Mouse (Mus musculus): Measurements from ENCODE around the gene Phf21b. TPM values are rescaled to one million over a fixed set of nuclear protein-coding genes. Genes with fewer than 3 reads are reported as not detected.
"Not testable (repeated sequence)": the region's sequence is repeated elsewhere in the genome, so short reads cannot be mapped to it uniquely, and the experiment has no call there.

Gene Phf21b
- 0.68 and 1.2 TPM in 2 replicates for polyA plus RNA-seq (2015; fragmentation: Nextera tagmentation; extraction: Ambion mirVana)

DNA sequence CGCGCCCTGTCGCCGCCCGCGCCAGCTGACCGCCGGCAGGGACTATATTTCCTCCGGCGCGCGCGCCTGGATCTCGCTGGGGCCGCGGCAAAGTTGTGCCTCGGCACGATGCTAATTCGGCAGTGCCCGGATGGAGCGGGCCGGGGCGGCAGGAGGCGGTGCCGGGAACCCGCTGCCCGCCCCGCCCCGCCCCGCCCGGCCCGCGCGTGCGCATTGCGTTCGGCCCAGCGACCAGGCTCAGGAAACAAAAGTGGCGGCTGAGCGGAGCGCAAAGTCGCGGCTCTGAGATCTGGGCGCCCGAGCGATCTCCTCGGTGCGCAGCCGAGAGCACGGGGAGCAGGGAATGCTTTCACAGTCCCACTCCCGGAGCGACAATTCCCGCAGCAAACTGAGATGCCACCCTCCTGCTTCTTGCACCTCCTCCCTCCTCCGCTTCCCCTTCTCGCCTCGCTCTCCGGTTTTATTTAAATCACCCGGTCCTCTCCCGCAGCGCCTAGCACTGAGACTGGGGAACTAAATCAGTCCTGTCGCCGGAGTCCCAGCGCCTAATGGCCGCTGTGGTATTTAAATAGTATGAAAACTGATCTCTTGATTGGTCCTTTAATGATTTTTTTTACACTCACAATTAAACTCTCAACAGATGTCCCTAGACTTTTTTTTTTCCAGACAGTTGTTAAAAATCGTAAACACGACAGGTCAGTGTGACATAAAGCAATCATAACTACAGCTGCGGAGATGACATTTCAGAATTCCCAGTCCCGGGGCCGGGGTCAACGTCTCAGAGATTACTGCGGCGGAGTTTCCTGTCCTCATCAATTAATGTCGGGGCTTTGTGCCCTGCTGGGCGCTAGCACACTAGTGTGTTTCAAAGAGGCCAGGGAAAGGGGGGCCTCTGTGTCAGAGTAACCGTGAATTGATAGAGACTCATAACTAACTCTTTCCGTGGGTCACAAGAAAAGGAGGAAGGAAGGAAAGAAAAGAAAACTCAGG is at the start of gene Phf21b:
Gene Phf21b (minus strand): TSS at position 44 of the 990 bp plus-strand sequence.
- peak within 1 kb of the TSS; percentile 54 for H3K9ac ChIP-seq
- peak within 1 kb of the TSS; percentile 100 for H3K4me2 ChIP-seq (replicated peaks)
- under 1% methylated on average over 75 of the region's 76 CpGs for WGBS
- H3K27me3 ChIP-seq: peaks cover 14% of the 10 kb centered on the region
- ATAC-seq (ENCODE audit: insufficient number of reproducible peaks, low FRiP score, low TSS enrichment, low read depth): peak; percentile 88
- peak within 1 kb of the TSS; percentile 89 for H3K27ac ChIP-seq (replicated peaks)
- no peaks in the 10 kb centered on the region for H3K9me3 ChIP-seq (replicated peaks)
- no peaks in the 10 kb centered on the region for H3K36me3 ChIP-seq
- H3K4me3 ChIP-seq (replicated peaks): peak within 1 kb of the TSS; percentile 78
- H3K4me1 ChIP-seq: peaks cover 38% of the 10 kb centered on the region

DNA sequence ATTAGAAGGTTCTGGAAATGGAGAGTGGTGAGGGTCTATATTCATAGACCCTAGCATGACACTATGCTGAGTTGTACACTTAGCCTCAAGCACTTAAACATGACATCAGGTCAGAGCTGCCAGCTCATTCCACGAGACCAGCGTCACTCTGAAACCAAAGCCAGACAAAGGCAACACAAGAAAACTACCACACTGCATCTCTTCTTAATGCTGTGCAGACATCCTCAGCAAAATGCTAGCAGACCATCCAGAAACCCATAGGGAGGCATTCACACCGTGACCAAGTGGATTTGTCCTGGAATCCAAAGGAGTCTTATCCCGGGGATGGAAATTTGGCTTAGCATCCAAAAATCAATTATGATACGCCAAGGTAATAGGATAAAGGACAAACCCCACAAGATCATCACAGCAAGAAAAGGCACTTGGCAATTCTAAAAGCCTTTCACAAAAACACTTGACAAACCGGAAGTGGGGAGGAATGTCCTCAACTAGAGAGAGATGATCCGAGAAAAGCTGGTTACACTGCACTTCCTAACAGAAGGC is 48.1 kb upstream of the Phf21b start:
- no peak overlapping the region for H3K9ac ChIP-seq
- H3K36me3 ChIP-seq: no peaks in the 10 kb centered on the region
- H3K27ac ChIP-seq (replicated peaks): no peak overlapping the region
- H3K4me3 ChIP-seq (replicated peaks): no peak overlapping the region
- no peak overlapping the region for H3K4me2 ChIP-seq (replicated peaks)
- H3K9me3 ChIP-seq (replicated peaks): no peaks in the 10 kb centered on the region
- WGBS: 28% methylated on average over 7 of the region's 7 CpGs
- H3K4me1 ChIP-seq: peaks cover 1% of the 10 kb centered on the region; the same call in 1 of the 2 replicates
- ATAC-seq (ENCODE audit: insufficient number of reproducible peaks, low FRiP score, low TSS enrichment, low read depth): peak; percentile 47; the same call in 1 of the 2 replicates
- no peaks in the 10 kb centered on the region for H3K27me3 ChIP-seq

DNA sequence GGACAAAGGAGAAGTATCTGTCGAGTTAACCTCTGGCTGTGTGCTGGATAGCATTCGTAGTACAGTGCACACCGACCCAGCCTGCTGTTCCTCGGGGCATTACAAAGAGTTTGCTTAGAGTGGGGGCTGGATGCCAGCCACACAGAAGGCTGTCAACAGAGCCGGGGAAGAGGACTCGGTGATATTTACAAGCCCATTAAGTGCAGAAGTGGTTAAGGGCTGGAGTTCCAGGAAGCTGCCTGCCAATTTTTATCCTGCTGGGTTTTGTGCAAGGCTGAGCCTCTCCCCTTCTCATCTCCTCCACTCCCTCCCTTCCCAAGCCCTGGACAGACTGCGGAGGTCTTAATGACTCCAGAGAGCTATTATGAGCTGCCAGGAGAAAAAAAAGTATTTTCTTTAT is 42.2 kb upstream of the Phf21b start:
- Histone ChIP-seq H3K4me3 (replicated peaks) (no peak overlapping the region), H3K4me1 (peaks cover 12% of the 10 kb centered on the region), H3K27me3 (no peaks in the 10 kb centered on the region), H3K9me3 (replicated peaks) (no peaks in the 10 kb centered on the region), H3K9ac (no peak overlapping the region), H3K36me3 (no peaks in the 10 kb centered on the region), H3K4me2 (replicated peaks) (no peak overlapping the region), H3K27ac (replicated peaks) (no peak overlapping the region)
- no peak for ATAC-seq (ENCODE audit: insufficient number of reproducible peaks, low FRiP score, low TSS enrichment, low read depth)
- 31% methylated on average over 7 of the region's 7 CpGs for WGBS

DNA sequence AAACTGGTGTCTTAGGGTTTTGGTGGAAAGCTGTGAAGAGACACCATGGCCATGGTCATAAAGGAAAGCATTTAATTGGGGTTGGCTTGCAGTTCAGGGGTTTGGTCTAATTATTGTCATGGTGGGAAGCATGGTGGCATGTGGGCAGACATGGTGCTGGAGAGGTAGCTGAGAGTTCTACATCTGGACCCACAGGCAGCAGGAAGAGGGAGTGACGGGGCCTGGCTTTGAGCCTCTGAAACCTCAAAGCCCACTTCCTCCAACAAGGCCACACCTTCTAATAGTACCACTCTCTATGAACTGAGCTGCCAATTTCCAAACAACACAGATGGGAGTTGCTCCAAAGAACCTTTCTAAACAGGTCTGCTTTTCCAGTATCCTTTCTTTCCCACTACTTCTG is 40.8 kb upstream of the Phf21b start:
- no peak overlapping the region for H3K27ac ChIP-seq (replicated peaks)
- H3K9ac ChIP-seq: no peak overlapping the region
- H3K4me2 ChIP-seq (replicated peaks): no peak overlapping the region
- ATAC-seq (ENCODE audit: insufficient number of reproducible peaks, low FRiP score, low TSS enrichment, low read depth): no peak
- 65% methylated on average over 1 of the region's 1 CpGs for WGBS
- H3K4me3 ChIP-seq (replicated peaks): no peak overlapping the region
- no peaks in the 10 kb centered on the region for H3K36me3 ChIP-seq
- H3K27me3 ChIP-seq: no peaks in the 10 kb centered on the region
- no peaks in the 10 kb centered on the region for H3K9me3 ChIP-seq (replicated peaks)
- peaks cover 12% of the 10 kb centered on the region for H3K4me1 ChIP-seq

DNA sequence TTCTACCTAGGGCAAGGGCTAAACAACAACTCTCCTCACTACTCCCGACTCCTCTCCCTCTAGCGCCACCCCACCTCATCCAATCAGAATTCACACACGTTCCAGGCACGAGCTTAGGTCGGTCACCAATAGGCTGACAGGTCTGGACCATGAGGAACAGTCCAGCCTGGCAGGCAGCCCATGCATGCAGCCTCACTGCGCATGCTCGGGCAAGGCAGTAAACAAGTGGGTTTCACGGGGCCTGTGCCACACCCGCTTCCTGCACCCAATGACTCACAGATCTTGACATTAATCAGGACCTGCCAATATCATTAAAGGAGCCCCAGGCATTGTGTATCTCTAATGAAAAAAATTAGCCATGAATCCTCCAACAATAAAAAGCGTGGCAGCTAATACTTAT is 40.4 kb upstream of the Phf21b start:
- H3K9ac ChIP-seq; H3K36me3 ChIP-seq; H3K4me2 ChIP-seq (replicated peaks); H3K27ac ChIP-seq (replicated peaks); ATAC-seq (ENCODE audit: insufficient number of reproducible peaks, low FRiP score, low TSS enrichment, low read depth); H3K9me3 ChIP-seq (replicated peaks); H3K4me3 ChIP-seq (replicated peaks); H3K27me3 ChIP-seq: not testable (repeated sequence)
- 63% methylated on average over 10 of the region's 10 CpGs for WGBS
- peaks cover 12% of the 10 kb centered on the region for H3K4me1 ChIP-seq

DNA sequence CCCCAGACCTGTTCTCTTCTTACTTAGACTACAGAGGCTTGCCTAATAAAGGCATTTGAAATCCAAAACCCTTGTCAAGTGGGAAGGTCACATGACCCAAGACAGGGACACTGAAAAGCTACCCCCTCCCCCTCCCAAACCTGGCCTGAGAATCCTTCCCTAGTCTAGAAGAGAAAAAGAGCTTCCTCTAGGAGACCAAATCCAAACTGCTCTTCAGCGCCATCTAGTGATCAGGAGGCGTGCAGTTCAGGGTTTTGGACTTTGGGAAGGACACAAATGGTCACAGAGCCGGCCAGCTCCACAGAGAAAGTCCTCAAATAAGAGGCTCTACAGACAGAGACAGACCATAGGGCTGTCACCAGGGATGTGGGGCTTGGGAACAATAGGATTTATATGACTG is 35.8 kb upstream of the Phf21b start:
- no peaks in the 10 kb centered on the region for H3K4me1 ChIP-seq
- H3K27ac ChIP-seq (replicated peaks): no peak overlapping the region
- H3K9me3 ChIP-seq (replicated peaks): no peaks in the 10 kb centered on the region
- no peak overlapping the region for H3K9ac ChIP-seq
- no peak overlapping the region for H3K4me3 ChIP-seq (replicated peaks)
- no peak overlapping the region for H3K4me2 ChIP-seq (replicated peaks)
- no peaks in the 10 kb centered on the region for H3K27me3 ChIP-seq
- H3K36me3 ChIP-seq: no peaks in the 10 kb centered on the region
- WGBS: 0% methylated on average over 3 of the region's 3 CpGs
- ATAC-seq (ENCODE audit: insufficient number of reproducible peaks, low FRiP score, low TSS enrichment, low read depth): no peak

DNA sequence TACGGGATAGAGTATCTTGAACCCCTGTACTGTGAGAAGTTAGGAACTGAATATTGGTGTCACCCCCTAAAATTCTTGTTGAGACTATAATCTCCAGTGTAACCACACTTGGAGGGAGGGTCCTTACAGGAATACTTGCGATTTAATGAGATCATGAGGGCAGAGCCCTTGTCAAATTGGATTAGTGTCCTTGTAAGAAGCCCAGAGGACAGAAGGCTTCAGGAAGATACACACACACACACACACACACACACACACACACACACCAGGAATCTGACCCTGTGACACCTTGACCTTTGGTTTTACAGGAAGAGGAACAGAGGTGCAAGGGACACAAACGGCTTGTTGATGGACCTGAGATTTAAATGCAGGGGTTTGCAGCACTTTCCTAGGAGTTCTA is 35.4 kb upstream of the Phf21b start:
- Histone ChIP-seq H3K36me3 (no peaks in the 10 kb centered on the region), H3K4me1 (no peaks in the 10 kb centered on the region), H3K27ac (replicated peaks) (no peak overlapping the region), H3K4me3 (replicated peaks) (no peak overlapping the region), H3K4me2 (replicated peaks) (no peak overlapping the region), H3K9me3 (replicated peaks) (no peaks in the 10 kb centered on the region), H3K9ac (no peak overlapping the region), H3K27me3 (no peaks in the 10 kb centered on the region)
- no peak for ATAC-seq (ENCODE audit: insufficient number of reproducible peaks, low FRiP score, low TSS enrichment, low read depth)
- 34% methylated on average over 3 of the region's 3 CpGs for WGBS

DNA sequence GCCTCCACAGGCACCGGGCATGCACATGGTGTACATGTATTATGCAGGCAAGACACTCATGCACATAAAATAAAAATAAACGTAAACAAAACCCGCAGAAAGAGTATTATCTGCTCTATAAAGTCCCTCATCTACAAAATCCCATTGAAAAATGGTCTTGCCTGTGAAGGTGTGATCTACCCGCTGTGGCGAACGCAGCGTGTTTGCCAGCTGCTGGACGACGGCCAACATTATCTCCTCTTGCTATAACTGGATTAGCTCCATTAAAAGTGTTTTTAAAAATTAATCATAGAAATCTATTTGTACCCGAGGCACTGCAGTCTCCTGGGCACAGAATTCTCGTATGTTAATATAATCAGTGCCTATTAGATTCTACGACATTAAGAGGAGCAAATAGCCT is 32.2 kb upstream of the Phf21b start:
- no peak for ATAC-seq (ENCODE audit: insufficient number of reproducible peaks, low FRiP score, low TSS enrichment, low read depth)
- Histone ChIP-seq H3K4me1 (no peaks in the 10 kb centered on the region), H3K9me3 (replicated peaks) (no peaks in the 10 kb centered on the region), H3K27ac (replicated peaks) (no peak overlapping the region), H3K27me3 (no peaks in the 10 kb centered on the region), H3K36me3 (no peaks in the 10 kb centered on the region), H3K4me2 (replicated peaks) (no peak overlapping the region), H3K9ac (no peak overlapping the region), H3K4me3 (replicated peaks) (no peak overlapping the region)
- WGBS: 74% methylated on average over 12 of the region's 12 CpGs

DNA sequence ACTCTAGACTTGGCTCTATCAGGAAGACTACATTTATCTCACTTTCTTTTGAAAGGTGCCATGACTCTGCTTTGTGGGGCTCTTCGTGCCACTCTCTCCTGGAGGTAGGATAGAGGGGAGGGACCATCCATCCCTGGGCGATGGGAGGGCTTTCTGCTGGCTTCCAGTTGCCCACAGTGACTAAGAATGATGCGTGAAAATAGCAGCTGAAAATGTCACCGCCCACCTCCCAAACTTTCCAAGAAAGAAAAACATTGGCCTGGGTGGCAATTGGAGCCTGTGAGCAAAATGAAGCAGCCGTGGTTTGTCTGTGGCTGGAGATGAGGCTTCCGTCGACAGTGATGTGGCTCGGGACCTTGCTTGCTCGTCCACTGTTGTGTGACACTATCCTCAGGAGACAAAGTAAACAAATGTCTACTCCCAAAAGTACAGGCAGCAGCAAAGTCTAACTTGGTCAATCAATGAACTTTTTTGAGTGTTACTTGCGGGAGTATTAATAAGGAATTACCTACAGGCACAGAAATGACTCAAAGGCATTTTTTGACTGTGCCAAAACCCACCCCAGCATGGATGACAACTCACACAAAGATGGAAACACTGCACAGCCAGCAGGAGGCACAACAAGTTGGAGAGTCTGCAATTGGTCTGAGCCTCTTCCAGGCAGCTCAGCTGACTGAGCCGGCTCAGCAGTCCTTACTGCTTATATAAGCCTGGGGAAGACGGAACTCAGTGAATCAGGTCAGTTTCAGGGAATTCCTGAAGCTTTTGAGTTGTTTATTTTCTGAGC is 21.4 kb upstream of the Phf21b start:
- ATAC-seq (ENCODE audit: insufficient number of reproducible peaks, low FRiP score, low TSS enrichment, low read depth): no peak
- Histone ChIP-seq H3K4me2 (replicated peaks) (no peak overlapping the region), H3K27ac (replicated peaks) (no peak overlapping the region), H3K27me3 (no peaks in the 10 kb centered on the region), H3K9me3 (replicated peaks) (no peaks in the 10 kb centered on the region), H3K36me3 (no peaks in the 10 kb centered on the region), H3K4me1 (no peaks in the 10 kb centered on the region), H3K4me3 (replicated peaks) (no peak overlapping the region), H3K9ac (no peak overlapping the region)
- WGBS: 76% methylated on average over 12 of the region's 12 CpGs

DNA sequence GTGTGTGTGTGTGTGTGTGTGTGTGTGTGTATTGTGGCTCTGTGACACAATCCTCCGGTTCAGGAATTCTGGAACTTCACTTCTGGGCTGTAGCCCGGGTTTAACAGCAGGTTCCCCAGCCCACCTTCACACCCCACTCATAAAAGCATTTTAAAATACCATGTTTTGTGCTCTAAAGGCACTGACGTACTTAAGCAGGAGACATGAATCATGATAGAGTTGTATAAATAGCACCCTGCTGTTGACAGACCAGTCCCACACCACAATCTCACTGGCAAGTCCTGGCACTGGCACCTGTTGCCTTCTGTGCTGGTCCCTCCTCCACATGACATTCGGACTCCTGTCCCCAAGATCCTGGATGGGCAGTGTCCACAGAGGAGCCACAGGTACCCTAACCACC is 18.0 kb upstream of the Phf21b start:
- WGBS: 79% methylated on average over 4 of the region's 4 CpGs
- Histone ChIP-seq H3K27me3 (no peaks in the 10 kb centered on the region), H3K9ac (no peak overlapping the region), H3K9me3 (replicated peaks) (no peaks in the 10 kb centered on the region), H3K4me1 (no peaks in the 10 kb centered on the region), H3K4me2 (replicated peaks) (no peak overlapping the region), H3K36me3 (no peaks in the 10 kb centered on the region), H3K4me3 (replicated peaks) (no peak overlapping the region), H3K27ac (replicated peaks) (no peak overlapping the region)
- ATAC-seq (ENCODE audit: insufficient number of reproducible peaks, low FRiP score, low TSS enrichment, low read depth): no peak

DNA sequence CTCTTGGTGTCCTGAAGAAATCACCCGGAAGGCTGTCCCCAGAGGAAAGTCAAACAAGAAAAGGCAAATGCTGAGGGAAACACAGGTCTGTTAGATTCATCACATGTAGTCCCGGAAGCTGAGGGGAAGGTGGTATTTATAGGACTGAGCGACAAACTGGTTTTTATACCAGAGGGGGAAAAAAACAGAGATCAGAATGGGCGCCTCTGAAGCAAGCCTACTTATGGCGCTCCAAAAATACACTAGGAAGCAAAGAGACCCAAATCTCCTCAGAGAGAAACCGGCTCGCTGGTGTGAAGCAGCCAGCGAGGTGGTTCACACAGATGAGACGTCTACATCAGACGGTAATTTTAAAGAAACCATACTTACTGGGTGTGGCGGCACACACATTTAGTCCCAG is 17.2 kb upstream of the Phf21b start:
- H3K36me3 ChIP-seq: no peaks in the 10 kb centered on the region
- no peak overlapping the region for H3K9ac ChIP-seq
- no peaks in the 10 kb centered on the region for H3K27me3 ChIP-seq
- H3K4me3 ChIP-seq (replicated peaks): no peak overlapping the region
- no peak for ATAC-seq (ENCODE audit: insufficient number of reproducible peaks, low FRiP score, low TSS enrichment, low read depth)
- H3K4me1 ChIP-seq: no peaks in the 10 kb centered on the region
- no peaks in the 10 kb centered on the region for H3K9me3 ChIP-seq (replicated peaks)
- 83% methylated on average over 11 of the region's 11 CpGs for WGBS
- H3K4me2 ChIP-seq (replicated peaks): no peak overlapping the region
- H3K27ac ChIP-seq (replicated peaks): no peak overlapping the region
